Mouse (Mus musculus) cortical plate, adult 2 months (tissue): ENCODE measurements around the gene Tyw5. TPM values are rescaled to one million over a fixed set of nuclear protein-coding genes. Genes with fewer than 3 reads are reported as not detected.

Source experiments
- H3K27ac ChIP-seq: fragments of 200-500 bp; 2 replicates; pipeline ENCODE4 v1.5.1; 2012; ENCODE audit warnings: low read length, control low read depth, inconsistent platforms; ENCODE audit not compliant: insufficient read depth
- H3K4me1 ChIP-seq: fragments of 200-500 bp; 2 replicates; pipeline ENCODE4 v1.6.1; 2011; ENCODE audit warnings: low read length; ENCODE audit not compliant: control insufficient read depth, insufficient read depth
- H3K4me3 ChIP-seq: fragments of 200-500 bp; 2 replicates; pipeline ENCODE4 v1.5.1; 2011; ENCODE audit warnings: mild to moderate bottlenecking, low read length, control low read depth; ENCODE audit not compliant: insufficient read depth
- CTCF ChIP-seq: fragments of 200-500 bp; IDR thresholded peaks from 2 replicates; pipeline ENCODE4 v1.5.1; 2011; ENCODE audit warnings: mild to moderate bottlenecking, control low read depth, low read length; ENCODE audit not compliant: insufficient read depth; ENCODE audit errors: extremely low read depth
- POLR2A ChIP-seq: fragments of 200-500 bp; IDR thresholded peaks from 2 replicates; pipeline ENCODE4 v1.6.1; 2011; ENCODE audit warnings: mild to moderate bottlenecking, low read length, control low read depth; ENCODE audit not compliant: insufficient read depth; ENCODE audit errors: extremely low read depth
- polyA plus RNA-seq: library from polyadenylated mRNA; depleted of rRNA; stranded (reverse); fragments of >200 nt; gene quantifications from 2 replicates; pipeline ENCODE4 v1.2.3, GENCODE M21; 2012

Tyw5 gene
- polyA plus RNA-seq, 1 experiment: 31.1 TPM

- Histone ChIP-seq H3K4me1 (no peaks in the 10 kb centered on the region), H3K27ac (no peak overlapping the region), H3K4me3 (peak overlapping the region; percentile 12)
- TF ChIP-seq POLR2A (no peak), CTCF (peak; percentile 85)
These were observed 21.7 kb upstream of the Tyw5 start for GRCm38 (mm10) chr1:57428368-57429308.

GRCm38 (mm10) chr1:57423696-57424095, 16.8 kb upstream of the Tyw5 start:
- TF ChIP-seq POLR2A (no peak), CTCF (peak; percentile 75)
- H3K4me3 ChIP-seq: no peak overlapping the region
- no peaks in the 10 kb centered on the region for H3K4me1 ChIP-seq
- H3K27ac ChIP-seq: no peak overlapping the region

- Histone ChIP-seq H3K27ac (no peak overlapping the region), H3K4me1 (no peaks in the 10 kb centered on the region; the same call in 1 of the 2 replicates), H3K4me3 (no peak overlapping the region)
- no peak for TF ChIP-seq CTCF
- TF ChIP-seq POLR2A: no peak
These were observed 6.5 kb upstream of the Tyw5 start for GRCm38 (mm10) chr1:57413397-57413796.

GRCm38 (mm10) chr1:57408994-57409393, 2.1 kb upstream of the Tyw5 start:
- no peak overlapping the region; the same call in 1 of the 2 replicates for H3K4me3 ChIP-seq
- TF ChIP-seq CTCF (no peak), POLR2A (no peak)
- peaks cover 5% of the 10 kb centered on the region; the same call in 1 of the 2 replicates for H3K4me1 ChIP-seq
- no peak overlapping the region for H3K27ac ChIP-seq

- TF ChIP-seq CTCF (no peak), POLR2A (no peak)
- Histone ChIP-seq H3K4me3 (no peak overlapping the region), H3K4me1 (peaks cover 1% of the 10 kb centered on the region; the same call in 1 of the 2 replicates), H3K27ac (no peak overlapping the region)
These were observed 4.8 kb downstream of the Tyw5 start for GRCm38 (mm10) chr1:57402116-57402515.

- no peak for TF ChIP-seq CTCF
- no peak for TF ChIP-seq POLR2A
- Histone ChIP-seq H3K4me1 (peaks cover 1% of the 10 kb centered on the region; the same call in 1 of the 2 replicates), H3K4me3 (no peak overlapping the region), H3K27ac (0 out of 2 replicates have a peak overlapping the region, but pooled peaks have one; percentile 40)
These were observed 6.0 kb downstream of the Tyw5 start for GRCm38 (mm10) chr1:57400877-57401276.

- no peak overlapping the region for H3K4me3 ChIP-seq
- TF ChIP-seq CTCF (no peak), POLR2A (no peak)
- H3K27ac ChIP-seq: no peak overlapping the region
- peaks cover 1% of the 10 kb centered on the region; the same call in 1 of the 2 replicates for H3K4me1 ChIP-seq
These were observed 6.6 kb downstream of the Tyw5 start for GRCm38 (mm10) chr1:57400321-57400720.

- Histone ChIP-seq H3K4me1 (no peaks in the 10 kb centered on the region), H3K4me3 (no peak overlapping the region), H3K27ac (no peak overlapping the region)
- TF ChIP-seq CTCF (peak; percentile 37; the same call in 1 of the 2 replicates), POLR2A (no peak)
These were observed 12.8 kb downstream of the Tyw5 start for GRCm38 (mm10) chr1:57394051-57394450.

GRCm38 (mm10) chr1:57392417-57392816, 14.5 kb downstream of the Tyw5 start:
- H3K4me3 ChIP-seq: no peak overlapping the region
- TF ChIP-seq POLR2A: no peak
- TF ChIP-seq CTCF: no peak
- H3K27ac ChIP-seq: no peak overlapping the region
- peaks cover 4% of the 10 kb centered on the region for H3K4me1 ChIP-seq
